Mouse (Mus musculus) left cerebral cortex, postnatal 36 days (tissue): ENCODE data around the gene Tmem218. TPM values are rescaled to one million over a fixed set of nuclear protein-coding genes. Genes with fewer than 3 reads are reported as not detected.

Experiments
- total RNA-seq, 2 experiments: library from RNA; stranded (reverse); gene quantifications; 2 replicates each; pipeline ENCODE4 v1.2.3; 2021

Gene Tmem218
- total RNA-seq, 2 experiments from 2014 or later: 9.9 to 11.6 TPM

Other genes with a start within 250 kb of the Tmem218 start
- gene Pknox2, start 60.8 kb upstream of the Tmem218 start, total RNA-seq: 10 to 100 TPM; 68.3 to 92.3 TPM
- gene Slc37a2, start 47.5 kb downstream of the Tmem218 start, total RNA-seq: 1 to 10 TPM; 1.6 to 1.8 TPM
- 1 to 10 TPM; 1.5 to 3.1 TPM for gene Ccdc15, start 140.2 kb downstream of the Tmem218 start, total RNA-seq
- 10 to 100 TPM; 62.8 to 64.3 TPM for gene Hepacam, start 159.1 kb downstream of the Tmem218 start, total RNA-seq
- 1 to 10 TPM; 7.6 to 7.8 TPM for gene Robo4, start 193.7 kb downstream of the Tmem218 start, total RNA-seq
- 10 to 100 TPM; 21.6 to 33.0 TPM for gene Robo3, start 225.0 kb downstream of the Tmem218 start, total RNA-seq